Mouse (Mus musculus): ENCODE measurements around the gene Usp36.
"Not testable (repeated sequence)": the region's sequence is repeated elsewhere in the genome, so short reads cannot be mapped to it uniquely, and the experiment has no call there.

Usp36 gene

GRCm38 (mm10) chr11:118303959-118304358 is 13.9 kb upstream of the Usp36 start:
- ATAC-seq (ENCODE audit: insufficient number of reproducible peaks, low FRiP score, low TSS enrichment), result not testable (repeated sequence)

DNA sequence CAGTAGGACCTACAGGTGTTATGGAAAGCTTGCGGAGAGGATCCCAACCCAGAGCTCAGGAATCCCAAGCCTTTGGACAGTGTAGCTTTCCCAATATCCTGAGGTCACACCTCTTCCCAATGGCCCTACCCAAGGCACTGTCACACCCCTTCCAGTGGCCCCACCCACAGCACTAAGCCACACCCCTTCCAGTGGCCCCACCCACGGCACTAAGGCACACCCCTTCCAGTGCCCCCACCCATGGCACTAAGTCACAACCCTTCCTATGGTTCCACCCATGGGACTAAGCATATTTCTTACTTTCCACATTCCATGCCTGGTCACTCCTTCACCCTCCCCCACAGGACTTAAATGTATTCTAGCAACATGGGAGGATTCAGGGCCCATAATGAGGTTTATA is 8.8 kb upstream of the Usp36 start:
- ATAC-seq (ENCODE audit: insufficient number of reproducible peaks, low FRiP score, low TSS enrichment), result no peak

GRCm38 (mm10) chr11:118297967-118298366 is 7.9 kb upstream of the Usp36 start:
- ATAC-seq (ENCODE audit: insufficient number of reproducible peaks, low FRiP score, low TSS enrichment), result no peak; the same call in 1 of the 2 replicates

GRCm38 (mm10) chr11:118295026-118295425 is 5.0 kb upstream of the Usp36 start:
- no peak for ATAC-seq (ENCODE audit: insufficient number of reproducible peaks, low FRiP score, low TSS enrichment)

DNA sequence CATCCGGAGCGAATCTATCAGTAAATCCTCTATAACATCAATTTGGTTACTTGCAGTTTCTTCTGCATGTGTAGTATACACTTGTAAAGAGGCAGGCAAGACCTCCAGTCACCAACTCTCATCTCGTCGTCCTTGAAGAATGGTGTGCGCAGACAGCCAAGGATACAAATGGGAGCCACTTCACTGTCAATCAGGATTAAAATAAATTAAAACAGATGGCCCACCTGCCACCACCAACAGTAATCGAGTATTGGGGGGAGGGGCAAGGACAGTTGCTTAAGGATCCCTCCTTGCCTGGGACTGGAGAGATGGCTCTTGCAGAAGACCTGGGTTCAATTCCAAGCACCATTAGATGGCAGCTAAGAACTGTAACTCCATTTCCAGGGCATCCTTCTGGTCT is 2.6 kb upstream of the Usp36 start:
- no peak for ATAC-seq (ENCODE audit: insufficient number of reproducible peaks, low FRiP score, low TSS enrichment)

GRCm38 (mm10) chr11:118289562-118289961 is 482 bp downstream of the Usp36 start:
- 0 out of 2 replicates have a peak, but pooled peaks have one; percentile 34 for ATAC-seq (ENCODE audit: insufficient number of reproducible peaks, low FRiP score, low TSS enrichment)

DNA sequence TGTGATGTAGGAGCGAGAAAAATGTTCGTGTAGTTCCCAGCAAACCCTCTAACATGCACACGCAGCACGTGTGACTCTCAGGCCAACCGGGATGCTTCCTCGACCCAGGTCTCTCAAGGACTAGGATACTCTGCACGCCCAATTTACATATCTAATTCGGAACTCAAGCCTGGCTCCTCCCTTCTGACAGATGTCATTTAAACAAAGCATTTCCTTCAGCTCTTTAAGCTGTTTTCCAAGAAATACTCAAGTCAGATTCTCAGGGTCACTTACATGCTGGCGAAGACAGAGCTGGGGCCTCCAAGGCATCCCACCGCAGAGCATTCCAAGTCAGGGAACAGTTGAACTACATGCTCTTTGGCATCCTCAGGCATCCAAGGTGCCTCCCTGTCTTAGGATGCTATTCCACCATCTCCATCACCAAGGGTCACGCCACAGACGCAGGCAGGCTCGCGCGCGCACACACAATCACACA is 970 bp downstream of the Usp36 start:
- ATAC-seq (ENCODE audit: insufficient number of reproducible peaks, low FRiP score, low TSS enrichment), result no peak

DNA sequence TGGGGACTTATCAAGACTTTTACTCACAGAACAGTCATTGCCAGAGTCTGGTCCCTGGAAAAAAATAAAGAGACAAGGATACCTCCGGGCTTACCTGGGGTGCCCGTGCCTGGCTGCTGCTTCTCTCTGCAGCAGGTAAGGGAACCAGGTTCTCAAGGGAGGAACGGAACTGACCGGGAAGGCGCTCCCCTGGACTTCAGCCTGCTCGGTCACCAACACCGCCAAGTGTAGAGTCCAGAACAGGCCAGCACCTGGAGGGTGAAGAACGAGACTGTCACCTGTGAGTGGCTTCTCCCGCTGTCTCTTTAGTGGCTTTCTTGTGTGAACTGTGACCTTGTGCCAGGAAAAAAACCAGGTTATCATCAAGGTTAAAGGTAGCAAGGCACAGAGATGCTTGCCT is 2.5 kb downstream of the Usp36 start:
- no peak for ATAC-seq (ENCODE audit: insufficient number of reproducible peaks, low FRiP score, low TSS enrichment)

DNA sequence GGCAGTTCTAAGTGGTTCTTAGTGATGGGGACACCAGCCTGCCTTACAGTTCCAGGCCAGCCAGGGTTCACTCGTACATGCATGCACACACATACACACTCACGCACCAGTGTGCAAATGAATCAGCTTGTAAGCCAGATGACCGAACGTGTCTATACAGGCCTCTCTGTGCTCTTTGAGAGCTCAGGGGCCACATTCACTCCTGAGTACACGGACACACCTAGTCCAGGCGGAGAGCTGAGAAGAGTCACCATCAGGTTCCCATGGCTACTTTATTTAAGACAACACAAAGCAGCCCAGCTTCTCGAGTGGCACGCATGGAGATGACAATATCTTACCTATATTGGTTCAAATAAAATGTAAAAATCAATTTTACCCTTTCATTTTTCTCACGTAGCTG is 3.6 kb downstream of the Usp36 start:
- no peak for ATAC-seq (ENCODE audit: insufficient number of reproducible peaks, low FRiP score, low TSS enrichment)

- ATAC-seq (ENCODE audit: insufficient number of reproducible peaks, low FRiP score, low TSS enrichment), result no peak
These were observed 4.3 kb downstream of the Usp36 start for GRCm38 (mm10) chr11:118285791-118286190.

DNA sequence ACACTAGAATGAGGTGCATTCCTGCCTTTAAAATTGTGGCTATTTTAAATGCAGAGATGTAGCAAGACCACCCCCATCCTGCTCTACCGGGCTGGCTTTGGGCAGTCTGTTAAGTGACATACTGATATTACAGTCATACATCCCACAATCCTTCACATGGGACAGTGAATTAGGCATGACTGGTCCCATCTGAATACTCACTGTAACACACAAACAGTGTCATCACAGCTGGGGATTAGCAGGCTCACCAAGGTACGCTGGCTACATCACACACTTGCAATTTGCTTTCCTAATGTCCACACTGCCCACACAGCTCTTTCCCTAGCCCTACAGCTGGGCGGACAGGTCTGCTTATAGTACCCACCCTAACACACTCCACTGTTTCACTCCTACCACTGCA is 9.8 kb downstream of the Usp36 start:
- no peak for ATAC-seq (ENCODE audit: insufficient number of reproducible peaks, low FRiP score, low TSS enrichment)

GRCm38 (mm10) chr11:118276328-118276727 is 13.7 kb downstream of the Usp36 start:
- ATAC-seq (ENCODE audit: insufficient number of reproducible peaks, low FRiP score, low TSS enrichment), result no peak

GRCm38 (mm10) chr11:118275092-118275491 is 15.0 kb downstream of the Usp36 start:
- ATAC-seq (ENCODE audit: insufficient number of reproducible peaks, low FRiP score, low TSS enrichment), result no peak

DNA sequence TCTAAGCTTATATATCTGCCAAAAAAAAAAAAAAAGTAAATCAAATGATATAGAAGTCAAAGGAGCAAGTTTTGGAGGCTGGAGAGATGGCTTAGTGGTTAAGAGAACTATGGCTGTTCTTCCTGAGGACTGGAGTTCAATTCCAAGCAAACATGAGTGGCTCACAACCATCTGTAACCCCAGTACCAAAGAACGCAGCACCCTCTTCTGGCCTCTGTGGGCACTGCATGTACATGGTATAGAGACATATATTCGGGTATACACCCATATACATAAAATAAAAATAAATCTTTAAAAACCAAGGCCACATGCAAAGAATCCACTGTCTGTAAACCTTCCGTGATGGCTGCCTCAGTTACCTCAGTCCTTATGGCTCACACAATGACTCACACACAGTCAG is 20.2 kb downstream of the Usp36 start:
- no peak for ATAC-seq (ENCODE audit: insufficient number of reproducible peaks, low FRiP score, low TSS enrichment)

DNA sequence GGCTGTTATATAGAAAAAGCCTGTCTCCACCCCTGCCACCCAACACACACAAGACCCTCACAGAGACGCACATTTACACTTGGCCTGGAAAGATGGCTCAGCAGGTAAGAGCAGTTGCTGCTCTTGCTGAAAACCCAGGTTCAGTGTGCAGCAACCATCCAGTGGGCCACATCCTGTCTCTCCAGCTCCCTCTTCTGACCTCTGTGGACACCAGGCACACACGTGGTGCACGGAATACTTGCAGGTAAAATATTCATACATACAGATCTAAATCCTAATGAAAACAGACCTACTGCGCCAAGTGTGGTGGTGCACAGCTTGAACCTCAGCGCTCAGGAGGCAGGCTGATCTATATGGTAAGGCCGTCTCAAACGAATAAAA is 23.4 kb downstream of the Usp36 start:
- no peak for ATAC-seq (ENCODE audit: insufficient number of reproducible peaks, low FRiP score, low TSS enrichment)

DNA sequence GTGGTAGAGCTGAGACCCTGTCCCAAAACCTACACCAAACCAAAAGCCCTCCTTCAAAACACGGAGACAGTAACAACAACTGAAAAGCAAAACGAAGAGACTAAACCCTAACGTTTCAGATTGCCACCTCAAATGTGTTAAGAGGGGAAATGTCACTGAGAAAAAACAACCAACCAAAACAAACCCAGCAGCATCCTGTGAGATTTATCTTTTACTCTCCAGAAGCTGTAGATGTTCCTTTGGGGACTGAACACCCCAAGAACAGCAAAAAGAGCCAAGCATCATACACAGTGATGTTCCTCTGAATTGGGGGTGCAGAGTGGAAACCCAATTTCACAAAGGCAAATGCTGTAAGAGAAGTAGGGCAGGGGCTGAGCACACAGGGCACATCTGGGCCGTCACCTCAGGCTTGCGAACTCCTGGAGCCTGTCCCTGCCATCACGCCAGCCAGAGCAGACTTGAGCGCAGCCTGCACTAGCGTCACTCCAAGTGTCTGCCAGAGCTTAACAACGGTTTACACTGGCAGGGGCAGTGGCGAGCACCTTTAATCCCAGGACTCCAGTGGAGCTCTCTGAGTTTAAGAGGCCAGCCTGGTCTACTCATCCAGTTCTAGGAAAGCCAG is 23.9 kb downstream of the Usp36 start:
- no peak for ATAC-seq (ENCODE audit: insufficient number of reproducible peaks, low FRiP score, low TSS enrichment)

GRCm38 (mm10) chr11:118265621-118266020 is 24.4 kb downstream of the Usp36 start:
- ATAC-seq (ENCODE audit: insufficient number of reproducible peaks, low FRiP score, low TSS enrichment), result no peak

- no peak for ATAC-seq (ENCODE audit: insufficient number of reproducible peaks, low FRiP score, low TSS enrichment)
These were observed 26.9 kb downstream of the Usp36 start for GRCm38 (mm10) chr11:118263146-118263545.

DNA sequence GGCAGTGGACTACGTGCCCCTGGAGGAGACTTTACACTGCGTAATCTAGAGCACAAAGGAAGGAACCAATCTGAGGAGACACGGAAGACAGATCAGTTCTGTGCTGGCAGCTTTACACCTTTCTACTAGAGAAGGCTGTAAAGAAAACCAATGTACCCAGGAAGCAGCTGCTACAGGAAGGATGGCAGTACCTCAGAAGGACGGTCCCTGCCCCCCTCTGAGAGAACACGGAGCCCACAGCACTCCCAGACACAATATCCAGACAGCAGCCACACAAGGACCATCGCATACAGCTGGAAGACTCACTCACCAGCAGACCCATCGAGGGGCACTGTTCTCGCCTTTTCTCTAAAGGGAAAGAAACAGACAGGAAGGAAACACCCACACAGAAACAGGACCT is 30.0 kb downstream of the Usp36 start:
- no peak for ATAC-seq (ENCODE audit: insufficient number of reproducible peaks, low FRiP score, low TSS enrichment)

- ATAC-seq (ENCODE audit: insufficient number of reproducible peaks, low FRiP score, low TSS enrichment), result no peak
These were observed 30.5 kb downstream of the Usp36 start for GRCm38 (mm10) chr11:118259580-118259979.

DNA sequence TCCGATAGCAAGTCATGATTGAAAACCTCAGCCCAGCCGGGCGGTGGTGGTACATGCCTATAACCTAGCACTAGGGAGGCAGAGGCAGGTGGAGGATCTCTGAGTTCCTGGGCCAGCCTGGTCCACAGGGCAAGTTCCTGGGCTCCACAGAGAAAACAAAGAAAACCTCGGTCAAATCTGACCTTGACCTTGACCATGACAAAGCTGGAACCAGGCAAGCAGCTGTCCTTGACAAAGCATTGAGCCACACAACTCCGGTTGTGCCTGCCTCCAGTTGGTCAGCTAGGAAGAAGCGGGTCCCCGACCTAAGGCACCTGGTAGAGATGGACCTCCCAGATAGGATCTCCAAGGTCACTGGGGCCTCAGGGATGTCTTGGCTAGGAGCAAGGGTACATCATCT is 33.7 kb downstream of the Usp36 start:
- no peak for ATAC-seq (ENCODE audit: insufficient number of reproducible peaks, low FRiP score, low TSS enrichment)

GRCm38 (mm10) chr11:118254159-118254951 is 35.7 kb downstream of the Usp36 start:
- peak; percentile 71; the same call in 1 of the 2 replicates for ATAC-seq (ENCODE audit: insufficient number of reproducible peaks, low FRiP score, low TSS enrichment)

Measured in cerebellum, adult (tissue).